18 mouse cellular contexts compared by ENCODE assay signal in genomic region chr16:28127006-28127405, GRCm38 (mm10).
"Had no signal": no experiment of that assay in that cellular context is flagged by ENCODE, and none has a peak within 500 bp of the region (broad histone marks: within the 10 kb centered on the region; RNA-seq: fewer than 3 reads in every experiment).

No protein-coding gene starts in this region.

- H3K27me3 ChIP-seq: midbrain, embryonic 12.5 days; neural tube, embryonic 13.5 days; neural tube, embryonic 15.5 days had no signal

- H3K4me1 ChIP-seq: midbrain, embryonic 10.5 days; midbrain, embryonic 12.5 days; neural tube, embryonic 13.5 days; neural tube, embryonic 15.5 days had no signal

- H3K4me3 ChIP-seq: midbrain, embryonic 10.5 days; midbrain, embryonic 12.5 days; myocyte; neural tube, embryonic 13.5 days; neural tube, embryonic 15.5 days had no signal

- H3K27ac ChIP-seq: midbrain, embryonic 10.5 days; midbrain, embryonic 12.5 days; neural tube, embryonic 13.5 days; neural tube, embryonic 15.5 days had no signal

- DNase-seq: lung, adult 18-20 months; lung, embryonic 14.5 days; lung, postnatal 10 days; lung, postnatal 4 days; midbrain, embryonic 14.5 days; retina, postnatal 1 day; right cerebral cortex, adult 18-20 months; right cerebral cortex, postnatal 25 days; right cerebral cortex, postnatal 4 days; spleen, adult 18-20 months; thymus, adult 18-20 months; thymus, postnatal 14 days; thymus, postnatal 36 days had no signal
